Comparison of ENCODE assay signal across 8 mouse cellular contexts in genomic region chr9:44799958-44800324, GRCm38 (mm10). TPM values are rescaled to one million over a fixed set of nuclear protein-coding genes. Genes with fewer than 3 reads are reported as not detected.
A peak's percentile ranks its signal among the peaks of the same experiment; 100 is the strongest.
DNase-seq lines count a peak whose midpoint lies in the region; ATAC-seq and TF ChIP-seq lines count a peak whose summit lies in the region.

No protein-coding gene starts in this region.

- WGBS in lung, embryonic 16.5 days, result 46% methylated on average over 9 of the region's 9 CpGs
- WGBS in forebrain, embryonic 12.5 days, result 39% methylated on average over 9 of the region's 9 CpGs
- 41% methylated on average over 9 of the region's 9 CpGs for WGBS in limb, embryonic 14.5 days
- 19% methylated on average over 9 of the region's 9 CpGs for WGBS in small intestine, adult 2 months

- peaks cover 17% of the 10 kb centered on the region for H3K27me3 ChIP-seq in lung, embryonic 16.5 days (ENCODE audit: control insufficient read depth, insufficient read depth, low read depth, low read length)
- H3K27me3 ChIP-seq in forebrain, embryonic 12.5 days, result peaks cover 45% of the 10 kb centered on the region
- 0 out of 2 replicates have a peak, but pooled peaks cover 4% of the 10 kb centered on the region for H3K27me3 ChIP-seq in limb, embryonic 14.5 days (ENCODE audit: control insufficient read depth, insufficient read depth, low read length)
- H3K27me3 ChIP-seq in small intestine, adult 2 months (ENCODE audit: control insufficient read depth, insufficient read depth, low read length), result no peaks in the 10 kb centered on the region

- TF ChIP-seq POLR2A in limb, embryonic 14.5 days (IDR thresholded peaks at IDR 0.05; ENCODE audit: borderline replicate concordance, extremely low read depth, insufficient read depth, insufficient read length), result no peak
- no peak for TF ChIP-seq POLR2A in small intestine, adult 2 months (IDR thresholded peaks at IDR 0.05; ENCODE audit: low read depth, low read length)

- H3K9me3 ChIP-seq in lung, embryonic 16.5 days (ENCODE audit: control insufficient read depth, low read length), result no peaks in the 10 kb centered on the region
- H3K9me3 ChIP-seq in forebrain, embryonic 12.5 days, result no peaks in the 10 kb centered on the region
- H3K9me3 ChIP-seq in limb, embryonic 14.5 days (ENCODE audit: control insufficient read depth, low read length), result no peaks in the 10 kb centered on the region

- no peak for TF ChIP-seq CTCF in small intestine, adult 2 months (IDR thresholded peaks at IDR 0.05; ENCODE audit: extremely low read depth, insufficient read length, insufficient replicate concordance, low read depth, low read length)

- intact Hi-C loops in left cerebral cortex, postnatal 4 days (cut with DNase I), result no loop called here

- H3K4me3 ChIP-seq in lung, embryonic 16.5 days (ENCODE audit: low read length), result peak overlapping the region; percentile 65
- H3K4me3 ChIP-seq in forebrain, embryonic 12.5 days (replicated peaks), result peak overlapping the region; percentile 56
- H3K4me3 ChIP-seq in limb, embryonic 14.5 days (replicated peaks; ENCODE audit: low read length), result peak overlapping the region; percentile 58
- H3K4me3 ChIP-seq in small intestine, adult 2 months (ENCODE audit: low read depth, low read length), result peak overlapping the region; percentile 67; the same call in 1 of the 2 replicates

- H3K4me1 ChIP-seq in lung, embryonic 16.5 days (replicated peaks; ENCODE audit: control insufficient read depth, insufficient read depth, low read length), result peaks cover 6% of the 10 kb centered on the region
- H3K4me1 ChIP-seq in forebrain, embryonic 12.5 days, result peaks cover 17% of the 10 kb centered on the region
- peaks cover 9% of the 10 kb centered on the region for H3K4me1 ChIP-seq in limb, embryonic 14.5 days (ENCODE audit: control insufficient read depth, insufficient read depth, low read length)
- H3K4me1 ChIP-seq in small intestine, adult 2 months (ENCODE audit: control insufficient read depth, insufficient read depth, insufficient read length, low read length), result peaks cover 22% of the 10 kb centered on the region; the same call in 1 of the 2 replicates

- peak overlapping the region; percentile 93 for H3K4me2 ChIP-seq in lung, embryonic 16.5 days (ENCODE audit: low read depth, low read length)
- peak overlapping the region; percentile 85 for H3K4me2 ChIP-seq in forebrain, embryonic 12.5 days
- H3K4me2 ChIP-seq in limb, embryonic 14.5 days (replicated peaks; ENCODE audit: low read depth, low read length, severe bottlenecking), result peak overlapping the region; percentile 81

- H3K9ac ChIP-seq in lung, embryonic 16.5 days (ENCODE audit: low read length), result peak overlapping the region; percentile 68; the same call in 1 of the 2 replicates
- H3K9ac ChIP-seq in forebrain, embryonic 12.5 days, result peak overlapping the region; percentile 74; the same call in 1 of the 2 replicates
- no peak overlapping the region for H3K9ac ChIP-seq in limb, embryonic 14.5 days (ENCODE audit: low read depth, low read length, severe bottlenecking)

- H3K36me3 ChIP-seq in lung, embryonic 16.5 days (ENCODE audit: control insufficient read depth, insufficient read depth, low read length), result peaks cover 4% of the 10 kb centered on the region; the same call in 1 of the 2 replicates
- peaks cover 4% of the 10 kb centered on the region for H3K36me3 ChIP-seq in forebrain, embryonic 12.5 days (replicated peaks)
- H3K36me3 ChIP-seq in limb, embryonic 14.5 days (ENCODE audit: control insufficient read depth, insufficient read depth, low read length), result peaks cover 5% of the 10 kb centered on the region
- peaks cover 4% of the 10 kb centered on the region for H3K36me3 ChIP-seq in small intestine, adult 2 months (ENCODE audit: control insufficient read depth, insufficient read depth, low read length)

- no peak for ATAC-seq in lung, embryonic 16.5 days (ENCODE audit: low read depth)
- no peak; the same call in 1 of the 2 replicates for ATAC-seq in forebrain, embryonic 12.5 days (ENCODE audit: low FRiP score)
- no peak for ATAC-seq in limb, embryonic 14.5 days (ENCODE audit: low FRiP score, low read depth)

- no peak for DNase-seq in lung, postnatal 14 days
- DNase-seq in limb, embryonic 14.5 days (ENCODE audit: low spot score), result no peak
- no peak for DNase-seq in right cerebral cortex, adult 2 months (ENCODE audit: low spot score in 2 of 2)
- DNase-seq in right cerebral cortex, postnatal 10 days (ENCODE audit: low spot score in 2 of 2), result no peak
- DNase-seq in left cerebral cortex, postnatal 4 days, result no peak

- H3K27ac ChIP-seq in lung, embryonic 16.5 days (ENCODE audit: low read length), result no peak overlapping the region
- H3K27ac ChIP-seq in forebrain, embryonic 12.5 days, result no peak overlapping the region
- H3K27ac ChIP-seq in limb, embryonic 14.5 days (replicated peaks; ENCODE audit: low read depth, low read length), result no peak overlapping the region
- peak overlapping the region; percentile 74 for H3K27ac ChIP-seq in small intestine, adult 2 months (ENCODE audit: insufficient read depth, low read depth, low read length)

RNA-seq across cellular contexts. Expression of gene Tmem25, which starts 0.8 kb away (rescaled TPM):
- polyA plus RNA-seq in lung, embryonic 16.5 days (2015; fragmentation: Nextera tagmentation; extraction: Ambion mirVana), result 0.89 and 1.2 TPM in 2 replicates
- polyA plus RNA-seq in forebrain, embryonic 12.5 days (2016; fragmentation: Nextera tagmentation; extraction: Ambion mirVana), result 3.6 and 4.4 TPM in 2 replicates
- 7.2 and 11.1 TPM in 2 replicates for polyA plus RNA-seq in limb, embryonic 14.5 days (2012; rRNA removed)
- 2.5 and 3.6 TPM in 2 replicates for polyA plus RNA-seq in limb, embryonic 14.5 days (2014; fragmentation: Nextera tagmentation; extraction: Ambion mirVana)
- 2.9 and 6.9 TPM in 2 replicates for polyA plus RNA-seq in small intestine, adult 2 months (2012; rRNA removed)
- total RNA-seq in left cerebral cortex, postnatal 4 days (2021), result 10 to 100 TPM; 17.9 to 20.1 TPM

RNA-seq across cellular contexts. Expression of gene Ttc36, which starts 2.9 kb away (rescaled TPM):
- 0.84 and 3.5 TPM in 2 replicates for polyA plus RNA-seq in lung, embryonic 16.5 days (2015; fragmentation: Nextera tagmentation; extraction: Ambion mirVana)
- 0.31 and 0.82 TPM in 2 replicates for polyA plus RNA-seq in forebrain, embryonic 12.5 days (2016; fragmentation: Nextera tagmentation; extraction: Ambion mirVana)
- polyA plus RNA-seq in limb, embryonic 14.5 days (2012; rRNA removed), result 0.37 and 0.47 TPM in 2 replicates
- 0.30 and 0.34 TPM in 2 replicates for polyA plus RNA-seq in limb, embryonic 14.5 days (2014; fragmentation: Nextera tagmentation; extraction: Ambion mirVana)
- polyA plus RNA-seq in small intestine, adult 2 months (2012; rRNA removed), result 2.1 and 9.4 TPM in 2 replicates
- total RNA-seq in left cerebral cortex, postnatal 4 days (2021), result 1 to 10 TPM in 1 of 2 experiments, under 1 TPM in 1; 0.54 to 1.0 TPM

RNA-seq across cellular contexts. Expression of gene Ift46, which starts 32.2 kb away (rescaled TPM):
- polyA plus RNA-seq in lung, embryonic 16.5 days (2015; fragmentation: Nextera tagmentation; extraction: Ambion mirVana), result 99.1 and 112 TPM in 2 replicates
- 124 and 130 TPM in 2 replicates for polyA plus RNA-seq in forebrain, embryonic 12.5 days (2016; fragmentation: Nextera tagmentation; extraction: Ambion mirVana)
- 109 and 116 TPM in 2 replicates for polyA plus RNA-seq in limb, embryonic 14.5 days (2012; rRNA removed)
- polyA plus RNA-seq in limb, embryonic 14.5 days (2014; fragmentation: Nextera tagmentation; extraction: Ambion mirVana), result 123 and 131 TPM in 2 replicates
- 13.4 and 26.2 TPM in 2 replicates for polyA plus RNA-seq in small intestine, adult 2 months (2012; rRNA removed)
- 100 to 1,000 TPM; 111 to 114 TPM for total RNA-seq in left cerebral cortex, postnatal 4 days (2021)

RNA-seq across cellular contexts. Expression of gene Arcn1, which starts 32.3 kb away (rescaled TPM):
- polyA plus RNA-seq in lung, embryonic 16.5 days (2015; fragmentation: Nextera tagmentation; extraction: Ambion mirVana), result 190 and 201 TPM in 2 replicates
- polyA plus RNA-seq in forebrain, embryonic 12.5 days (2016; fragmentation: Nextera tagmentation; extraction: Ambion mirVana), result 167 and 170 TPM in 2 replicates
- 105 and 111 TPM in 2 replicates for polyA plus RNA-seq in limb, embryonic 14.5 days (2012; rRNA removed)
- 221 and 234 TPM in 2 replicates for polyA plus RNA-seq in limb, embryonic 14.5 days (2014; fragmentation: Nextera tagmentation; extraction: Ambion mirVana)
- polyA plus RNA-seq in small intestine, adult 2 months (2012; rRNA removed), result 19.3 and 47.9 TPM in 2 replicates
- 100 to 1,000 TPM; 116 to 122 TPM for total RNA-seq in left cerebral cortex, postnatal 4 days (2021)
